ENCODE assay signal across 25 mouse cellular contexts in the genomic region with DNA sequence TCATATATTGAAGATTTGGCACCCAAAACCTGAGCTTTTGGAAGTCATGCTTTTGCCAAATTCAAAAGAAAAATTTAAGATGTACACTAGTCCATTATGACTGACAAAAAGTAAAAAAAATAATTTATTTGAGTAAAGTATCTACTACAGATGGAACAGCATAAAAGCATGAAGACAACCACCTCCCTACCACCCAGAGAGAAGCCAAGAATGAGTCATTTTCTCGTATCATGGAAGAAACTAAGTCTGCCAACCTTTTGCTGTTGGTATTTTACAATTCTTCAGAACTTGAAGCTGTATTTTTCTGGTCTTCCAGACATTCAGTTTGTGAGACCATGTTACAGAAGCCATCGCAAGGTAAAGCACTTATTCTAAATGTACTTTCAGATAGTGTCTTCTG. TPM values are rescaled to one million over a fixed set of nuclear protein-coding genes. Genes with fewer than 3 reads are reported as not detected.
DNase-seq lines count a peak whose midpoint lies in the region; ATAC-seq lines count a peak whose summit lies in the region.
"Had no signal": no experiment of that assay in that cellular context is flagged by ENCODE, and none has a peak within 500 bp of the region (broad histone marks: within the 10 kb centered on the region; RNA-seq: fewer than 3 reads in every experiment).

No protein-coding gene starts in this region.

- no peak overlapping the region for H3K27ac ChIP-seq in forebrain, embryonic 13.5 days

- no peak for DNase-seq in frontal cortex, postnatal 25 days (ENCODE audit: low spot score in 2 of 2)
- DNase-seq in brain, adult 2 months (ENCODE audit: low read depth, low spot score) = peak; percentile 52
- peak; percentile 27 for DNase-seq in telencephalon, adult 2 months (ENCODE audit: low read depth, low spot score)
- DNase-seq in layer of hippocampus, adult 8-10 months (ENCODE audit: low spot score in 2 of 2) = no peak
- DNase-seq: adrenal gland, adult 2 months; adrenal gland, adult 8-10 months; adrenal gland, postnatal 10 days; adrenal gland, postnatal 14 days; adrenal gland, postnatal 25 days; adrenal gland, postnatal 36 days; B cell, adult 2 months; cerebellum, adult 11 months; cerebellum, adult 11-12 months; cerebellum, adult 18-20 months; cerebellum, adult 2 months had no signal

- no peaks in the 10 kb centered on the region for H3K9me3 ChIP-seq in forebrain, embryonic 13.5 days (replicated peaks)
- H3K9me3 ChIP-seq: G1E had no signal

- ATAC-seq in frontal cortex, adult (ENCODE audit: low TSS enrichment) = peak; percentile 85
- ATAC-seq in forebrain, embryonic 13.5 days = no peak
- ATAC-seq: activated CD4-positive, CD25-positive, alpha-beta regulatory T cell, adult 4 months; CD4-positive, CD25-positive, alpha-beta regulatory T cell, adult 4 months; Patski had no signal

- WGBS in forebrain, embryonic 13.5 days = 77% methylated on average over 2 of the region's 2 CpGs

- H3K4me1 ChIP-seq in forebrain, embryonic 13.5 days = no peaks in the 10 kb centered on the region

- H3K4me2 ChIP-seq in forebrain, embryonic 13.5 days = no peak overlapping the region

- no peaks in the 10 kb centered on the region for H3K27me3 ChIP-seq in forebrain, embryonic 13.5 days
- H3K27me3 ChIP-seq: CH12.LX had no signal

- H3K36me3 ChIP-seq in forebrain, embryonic 13.5 days (ENCODE audit: poor library complexity, severe bottlenecking) = no peaks in the 10 kb centered on the region
- H3K36me3 ChIP-seq: G1E had no signal

- H3K4me3 ChIP-seq in forebrain, embryonic 13.5 days = no peak overlapping the region

- no peak overlapping the region for H3K9ac ChIP-seq in forebrain, embryonic 13.5 days

RNA-seq across cellular contexts. Expression of a gene that starts 13.9 kb away (rescaled TPM):
- 1 to 10 TPM; 4.0 to 5.5 (median 4.9) TPM for total RNA-seq in layer of hippocampus, adult 8-10 months (2022)
- polyA plus RNA-seq in forebrain, embryonic 13.5 days (2015; fragmentation: Nextera tagmentation; extraction: Ambion mirVana) = 1.3 and 1.5 TPM in 2 replicates
- total RNA-seq: adrenal gland, adult 2 months; adrenal gland, adult 8-10 months; CH12.LX; ES-E14; MEL had no signal
- polyA plus RNA-seq: activated CD4-positive, CD25-positive, alpha-beta regulatory T cell, adult 4 months; adrenal gland, adult 2 months; C2C12; CD4-positive, CD25-positive, alpha-beta regulatory T cell, adult 4 months; G1E; Patski had no signal

Comparison
In these comparisons a context has a peak if more than half of its experiments do, and no peak if none do; other contexts are left out.
1. DNase-seq: peak in brain, adult 2 months (single experiment) and telencephalon, adult 2 months (single experiment); none in frontal cortex, postnatal 25 days (0 of 2) and layer of hippocampus, adult 8-10 months (0 of 2).